Mouse (Mus musculus): ENCODE measurements around the gene Agbl1. TPM values are rescaled to one million over a fixed set of nuclear protein-coding genes. Genes with fewer than 3 reads are reported as not detected.
A peak's percentile ranks its signal among the peaks of the same experiment; 100 is the strongest.
"Not testable (repeated sequence)": the region's sequence is repeated elsewhere in the genome, so short reads cannot be mapped to it uniquely, and the experiment has no call there.

The Agbl1 gene
- total RNA-seq, 2 experiments from 2014 or later, result 0.10 to 0.20 TPM

- no peak for DNase-seq
- intact Hi-C loops (cut with DNase I), result no loop called here
Observed at GRCm38 (mm10) chr7:76551860-76552259, 322.2 kb downstream of the Agbl1 start.

DNA sequence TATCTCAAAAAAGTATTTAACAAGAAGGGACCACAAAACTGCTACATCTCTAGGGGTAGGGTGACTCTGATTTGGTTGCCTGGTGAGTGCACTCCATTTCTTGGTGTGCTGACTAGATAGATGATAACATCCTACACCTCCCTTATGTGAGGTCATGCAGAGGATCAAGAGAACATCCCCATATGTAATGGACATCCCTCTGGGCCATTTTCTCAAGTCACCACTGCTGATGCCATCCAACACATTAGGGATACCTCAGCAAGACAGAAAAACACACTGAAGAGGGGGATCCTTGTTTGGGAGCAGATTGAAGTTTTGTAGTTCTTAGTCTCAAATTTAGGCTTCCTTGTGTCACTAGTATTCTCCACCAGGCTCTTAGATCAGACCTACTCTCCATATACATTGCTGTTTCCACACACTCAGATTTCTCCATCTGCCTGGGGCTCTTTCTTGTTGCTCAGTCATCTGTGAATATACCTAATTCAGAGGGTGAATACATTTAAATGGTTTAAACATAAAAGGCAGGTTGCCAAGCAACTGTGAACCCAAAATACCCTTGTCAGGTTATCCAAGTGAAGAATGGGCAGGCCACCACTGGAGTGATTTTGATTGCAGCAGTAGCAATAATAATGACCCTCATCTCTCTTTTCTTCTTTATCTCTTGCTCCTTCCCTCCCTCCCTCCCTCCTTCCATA lies 331.0 kb downstream of the Agbl1 start:
- intact Hi-C loops (cut with DNase I), result no loop called here
- DNase-seq, result no peak

- intact Hi-C loops (cut with DNase I), result no loop called here
- DNase-seq, result no peak
Observed at GRCm38 (mm10) chr7:76562506-76562905, 332.8 kb downstream of the Agbl1 start.

DNA sequence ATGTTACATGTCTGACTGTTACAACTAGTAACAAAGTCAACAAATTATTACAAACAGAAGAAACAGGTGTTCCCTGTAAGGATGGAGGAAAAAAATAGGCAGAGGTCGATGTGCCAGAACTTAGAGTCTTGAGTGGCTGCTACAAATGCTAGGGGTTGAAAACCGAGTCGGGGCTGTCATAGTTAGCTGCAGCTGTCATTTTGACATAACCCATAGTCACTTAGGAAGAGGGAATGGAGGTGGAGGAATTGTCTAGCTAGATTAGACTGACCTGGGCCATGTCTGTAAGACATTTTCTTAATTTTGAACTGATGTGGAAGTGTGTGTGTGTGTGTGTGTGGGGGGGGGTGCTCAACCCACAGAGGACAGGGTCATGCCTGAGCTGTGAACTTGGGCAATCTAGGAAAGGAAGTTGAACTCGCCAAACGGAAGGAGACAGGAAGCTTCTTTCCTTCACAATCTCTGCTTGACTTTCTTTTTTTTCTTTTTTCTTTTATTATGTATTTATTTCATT lies 364.9 kb downstream of the Agbl1 start:
- intact Hi-C loops (cut with DNase I), result no loop called here
- no peak for DNase-seq

DNA sequence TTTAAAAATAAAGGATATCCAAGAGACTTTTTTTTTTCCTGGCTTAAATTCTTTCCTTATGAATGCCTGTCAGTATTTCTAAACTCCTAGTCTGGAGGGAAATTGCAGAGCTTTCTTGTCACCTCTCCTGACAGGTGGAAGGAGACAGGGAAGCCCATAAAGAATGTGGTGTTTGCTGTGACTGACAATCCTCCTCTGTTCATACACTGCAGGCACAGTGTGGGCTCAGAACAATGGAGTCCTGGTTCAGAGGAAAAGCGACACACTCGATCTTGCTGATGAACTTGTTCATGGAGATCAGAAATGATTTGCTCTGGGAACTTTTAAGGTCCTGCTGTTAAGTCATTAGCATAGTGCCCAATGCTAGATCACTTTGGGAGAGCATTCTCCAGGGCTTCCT lies 368.1 kb downstream of the Agbl1 start:
- no peak for DNase-seq
- intact Hi-C loops (cut with DNase I), result no loop called here

GRCm38 (mm10) chr7:76600050-76600690 lies 370.5 kb downstream of the Agbl1 start:
- peak in 1 of 2 experiments; percentile 7 for DNase-seq

DNA sequence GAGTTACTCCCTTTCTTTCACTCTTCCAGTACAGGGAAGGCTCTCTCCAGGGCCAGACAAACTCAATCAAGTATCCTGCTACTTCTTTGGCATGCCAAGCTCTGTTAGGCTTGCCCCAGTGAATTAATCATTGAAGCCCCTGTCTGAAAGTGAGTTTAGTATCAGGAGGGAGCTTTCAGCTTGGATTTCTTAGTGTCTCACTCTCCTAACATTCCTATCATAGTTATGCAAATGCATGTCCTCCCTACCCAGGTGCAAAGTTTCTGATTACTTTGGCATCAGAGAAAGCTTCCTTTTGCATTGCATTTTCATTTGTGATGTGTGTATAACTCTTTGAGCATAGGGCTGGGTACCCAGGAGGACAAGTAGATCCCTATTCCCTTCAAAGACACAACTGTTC lies 399.8 kb downstream of the Agbl1 start:
- no peak for DNase-seq
- intact Hi-C loops (cut with DNase I), result no loop called here

More at GRCm38 (mm10) chr7:76600050-76600690, 370.5 kb downstream of the Agbl1 start:
- intact Hi-C loops (cut with DNase I), result no loop called here

DNA sequence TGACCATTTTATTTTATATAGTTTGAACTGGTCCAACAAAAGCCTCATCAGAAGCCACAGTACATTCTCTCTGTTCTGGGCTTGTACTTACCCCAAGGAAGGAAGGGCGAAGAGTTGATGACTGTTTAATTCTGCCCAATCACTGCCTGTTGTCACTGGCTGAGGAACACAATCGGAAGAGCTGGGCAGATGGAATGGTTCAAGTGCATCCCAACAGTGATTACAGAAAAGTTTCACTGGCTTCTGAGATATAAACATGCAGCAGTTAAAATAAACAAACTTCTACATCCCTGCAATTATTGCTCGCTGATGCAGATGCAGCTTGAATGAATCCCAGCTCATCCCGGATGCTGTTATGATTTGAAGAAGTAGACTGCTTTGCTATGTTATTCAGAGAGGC lies 421.3 kb downstream of the Agbl1 start:
- DNase-seq, result no peak
- intact Hi-C loops (cut with DNase I), result no loop called here

- intact Hi-C loops (cut with DNase I), result no loop called here
- DNase-seq, result peak; percentile 39 to 41
Observed at GRCm38 (mm10) chr7:76661072-76661471, 431.4 kb downstream of the Agbl1 start.

DNA sequence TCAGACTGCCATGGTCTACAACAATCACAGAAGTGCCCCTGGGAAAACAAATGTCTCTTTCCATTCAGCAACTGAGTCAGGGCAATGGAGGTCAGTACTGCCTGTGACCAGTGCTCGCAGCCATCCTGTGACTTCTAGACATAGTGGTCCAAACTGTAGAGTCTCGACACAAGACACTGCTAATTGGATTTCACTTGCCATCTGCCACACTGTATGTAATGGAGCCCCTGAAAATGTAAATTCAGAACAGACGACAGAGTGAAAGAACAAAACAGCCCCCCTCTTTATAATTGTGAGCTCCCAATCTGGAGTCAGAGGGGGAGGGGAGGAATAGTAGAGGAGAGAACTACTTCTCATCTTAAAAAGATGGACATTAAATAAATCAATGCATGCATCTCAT lies 445.2 kb downstream of the Agbl1 start:
- no peak for DNase-seq
- intact Hi-C loops (cut with DNase I), result no loop called here

DNA sequence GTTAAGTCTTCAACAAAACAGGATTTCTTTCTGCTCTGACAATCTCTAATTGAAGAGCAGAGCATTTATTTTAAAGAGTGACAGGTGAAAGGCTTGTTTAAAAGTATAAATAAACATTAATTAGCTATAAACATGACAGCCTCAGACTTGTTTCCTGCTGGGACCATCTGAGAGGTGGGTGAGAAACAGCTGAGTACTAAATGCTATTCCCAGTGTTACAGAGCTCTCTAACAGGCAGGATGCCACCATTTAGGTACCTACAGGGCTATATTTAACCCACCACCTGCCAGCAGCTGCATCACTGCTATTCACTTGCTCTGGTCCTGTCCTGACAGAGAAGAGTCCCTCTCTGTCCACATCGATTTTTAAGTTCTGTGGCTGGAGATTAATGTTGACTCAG lies 471.5 kb downstream of the Agbl1 start:
- intact Hi-C loops (cut with DNase I), result no loop called here
- no peak for DNase-seq

DNA sequence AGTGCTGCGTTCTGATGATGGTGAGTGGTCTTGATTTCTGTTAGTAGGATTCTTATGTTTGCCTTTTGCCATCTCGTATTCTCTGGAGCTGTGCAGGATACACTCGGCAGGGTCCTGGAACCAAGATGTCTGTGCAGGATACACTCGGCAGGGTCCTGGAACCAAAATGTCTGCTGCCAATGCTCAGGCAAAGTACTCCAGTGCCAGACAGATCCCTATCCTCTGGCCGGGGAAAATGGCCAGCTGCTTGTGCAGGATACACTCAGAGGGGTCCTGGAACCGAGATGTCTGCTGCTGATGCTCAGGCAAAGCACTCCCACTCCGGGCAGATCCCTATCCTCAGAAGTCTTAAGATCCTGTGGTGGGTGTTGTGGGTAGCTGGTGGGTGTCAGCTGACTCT lies 502.5 kb downstream of the Agbl1 start:
- DNase-seq; intact Hi-C loops (cut with DNase I): not testable (repeated sequence)

DNA sequence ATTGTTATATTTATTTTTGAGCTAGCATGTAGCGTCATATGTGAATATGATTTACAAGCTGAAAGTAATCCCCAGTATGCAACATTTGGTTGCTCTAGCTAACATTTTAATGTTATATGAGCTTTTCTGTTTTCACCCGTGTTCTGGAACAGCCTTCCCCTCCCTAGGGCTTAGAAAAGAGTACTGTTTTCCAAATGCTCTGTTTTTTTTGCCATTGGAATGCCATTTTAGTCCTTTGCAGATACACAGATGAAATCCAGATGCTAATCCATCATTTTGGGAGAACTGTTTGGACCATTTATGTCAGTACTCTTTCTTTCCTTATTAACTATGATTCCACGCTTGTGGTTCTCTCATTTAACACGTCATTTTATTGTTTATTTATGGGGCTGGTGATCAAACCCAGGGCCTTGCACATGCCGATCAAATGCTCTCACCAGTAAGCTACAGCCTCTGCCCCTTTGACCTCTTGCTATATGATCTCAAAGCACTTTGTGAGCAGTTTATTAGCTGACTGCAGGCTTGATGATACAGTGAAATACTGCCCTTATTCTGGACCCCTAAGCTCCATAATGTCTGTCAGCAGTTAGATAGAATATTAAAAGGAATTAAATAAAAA lies 547.7 kb downstream of the Agbl1 start:
- DNase-seq, result peak; percentile 10 to 11
- intact Hi-C loops (cut with DNase I), result no loop called here

DNA sequence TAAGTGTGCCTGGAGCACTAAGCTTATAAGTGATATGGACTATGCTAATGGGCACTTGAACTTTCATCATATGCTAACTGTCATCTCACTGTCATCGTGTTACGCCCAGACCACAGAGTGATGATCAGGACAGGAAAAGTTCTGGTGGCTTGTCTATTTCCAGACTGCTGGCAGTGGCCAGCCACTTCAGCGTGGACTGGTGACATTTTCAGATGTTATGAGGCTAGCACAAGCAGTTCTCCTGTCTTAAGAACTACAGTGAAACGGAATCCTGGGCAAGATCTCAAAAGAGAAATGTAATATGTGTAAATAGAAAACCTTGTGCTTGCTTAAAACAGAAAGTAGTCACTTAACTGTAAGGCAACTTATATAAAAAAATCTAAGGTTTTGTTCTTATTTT lies 550.8 kb downstream of the Agbl1 start:
- no peak for DNase-seq
- intact Hi-C loops (cut with DNase I), result no loop called here

DNA sequence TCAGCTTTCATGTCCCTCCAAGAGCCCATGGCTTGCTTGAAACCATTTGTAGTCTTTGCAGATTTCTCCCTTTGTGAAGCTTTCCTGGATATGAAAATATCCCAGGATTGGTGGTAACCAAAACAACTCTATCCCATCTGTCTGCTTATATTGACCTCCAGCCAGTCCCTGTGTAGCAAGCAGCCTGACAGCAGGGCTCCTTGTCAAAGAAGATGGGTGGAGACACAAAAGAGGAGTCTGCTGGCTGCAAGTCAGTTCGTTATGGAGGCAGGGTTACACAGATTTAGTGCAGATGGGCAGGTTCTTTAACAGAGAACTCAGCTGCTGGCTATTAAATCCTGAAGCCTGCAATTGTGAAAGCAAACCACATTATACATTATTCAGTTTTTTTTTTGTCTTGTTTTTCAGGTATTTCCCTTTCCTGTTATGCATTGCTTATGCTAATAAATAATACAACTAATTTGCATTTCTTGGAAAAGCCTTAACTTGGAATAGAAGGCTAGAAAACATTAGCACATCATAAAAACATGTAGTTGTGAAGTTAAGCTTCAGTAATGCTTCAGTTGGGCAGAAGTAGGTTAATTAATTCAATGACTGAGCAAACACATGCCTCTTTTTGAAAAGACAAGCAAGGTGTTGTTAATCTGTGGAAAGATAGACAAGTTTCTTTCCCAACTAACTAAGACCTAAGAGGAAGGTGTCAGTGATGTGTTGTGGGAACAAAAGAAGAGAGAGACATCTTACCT lies 559.0 kb downstream of the Agbl1 start:
- peak; percentile 17 to 38 for DNase-seq
- intact Hi-C loops (cut with DNase I), result no loop called here

DNA sequence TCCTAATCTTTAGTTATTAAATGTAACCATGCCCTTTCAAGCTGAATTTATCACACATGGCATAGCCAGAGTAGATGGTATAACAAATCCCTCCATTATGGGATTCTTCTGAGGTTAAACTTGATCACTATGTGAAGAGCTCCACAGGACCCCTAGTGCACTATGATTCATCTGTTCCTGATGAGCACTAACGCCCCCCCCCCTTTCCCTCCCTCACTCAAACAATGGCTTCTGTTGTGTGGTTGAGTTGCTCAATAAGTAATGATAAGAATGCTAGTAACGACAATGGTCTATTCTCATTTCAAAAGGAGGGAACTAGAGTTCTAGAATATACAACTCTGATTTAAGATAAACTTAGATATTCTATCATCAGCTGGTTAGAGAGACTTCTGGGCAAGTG lies 560.4 kb downstream of the Agbl1 start:
- no peak for DNase-seq
- intact Hi-C loops (cut with DNase I), result no loop called here

- DNase-seq, result peak; percentile 56
- intact Hi-C loops (cut with DNase I), result no loop called here
Observed at GRCm38 (mm10) chr7:76791247-76791646, 561.6 kb downstream of the Agbl1 start.

DNA sequence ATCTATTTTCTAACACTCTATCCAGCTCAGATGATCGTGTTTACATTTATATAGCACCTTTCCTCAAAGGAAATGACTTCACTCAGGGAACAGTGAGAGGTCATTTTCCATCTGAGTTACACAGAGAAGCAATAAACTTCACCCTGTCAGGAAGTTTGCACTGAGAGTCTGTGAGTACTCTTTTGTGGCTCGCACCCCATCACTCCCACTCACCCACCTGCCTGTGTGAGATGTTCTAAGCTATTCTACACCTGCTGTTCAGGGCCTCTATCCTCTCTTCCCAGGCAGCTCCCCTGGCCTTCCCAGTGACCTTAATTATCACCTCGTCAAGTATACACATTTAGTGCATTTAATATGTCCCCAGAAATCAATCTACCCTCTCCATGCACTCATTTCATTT lies 580.3 kb downstream of the Agbl1 start:
- intact Hi-C loops (cut with DNase I), result no loop called here

DNA sequence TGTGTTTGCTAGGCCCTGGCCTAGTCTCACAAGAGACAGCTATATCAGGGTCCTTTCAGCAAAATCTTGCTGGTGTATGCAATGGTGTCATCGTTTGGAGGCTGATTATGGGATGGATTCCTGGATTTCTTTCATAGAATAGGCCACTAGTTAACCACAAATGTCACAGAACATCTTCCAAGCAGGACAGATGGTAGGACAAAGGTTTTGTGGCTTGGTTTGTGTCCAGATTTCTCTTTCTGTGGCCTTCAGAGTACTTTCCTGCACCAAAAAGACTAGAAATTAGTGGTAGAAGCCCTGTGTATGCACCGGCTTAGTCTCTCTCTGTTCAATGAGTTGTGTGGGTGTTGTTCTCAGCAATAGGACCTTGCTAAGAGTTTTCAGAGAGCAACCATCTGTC lies 590.9 kb downstream of the Agbl1 start:
- no peak for DNase-seq
- intact Hi-C loops (cut with DNase I), result no loop called here

More for the DNA sequence above, 580.3 kb downstream of the Agbl1 start:
- DNase-seq, result no peak

- DNase-seq, result no peak
- intact Hi-C loops (cut with DNase I), result no loop called here
Observed at GRCm38 (mm10) chr7:76842146-76842545, 612.5 kb downstream of the Agbl1 start.

All from heart, postnatal 10 days (tissue).